Mouse (Mus musculus) embryonic fibroblast, embryonic 13.5 days (primary cell): ENCODE measurements around the gene Acap1.

Source experiments
- CTCF ChIP-seq: IDR thresholded peaks from 2 replicates; pipeline ENCODE4 v1.5.1; 2011; ENCODE audit warnings: mild to moderate bottlenecking, control low read depth, low read length, moderate library complexity, borderline replicate concordance; ENCODE audit not compliant: insufficient read depth
- POLR2A ChIP-seq: IDR thresholded peaks from 2 replicates; pipeline ENCODE4 v1.6.1; 2011; ENCODE audit warnings: low read depth, mild to moderate bottlenecking, control low read depth, low read length, moderate library complexity

DNA sequence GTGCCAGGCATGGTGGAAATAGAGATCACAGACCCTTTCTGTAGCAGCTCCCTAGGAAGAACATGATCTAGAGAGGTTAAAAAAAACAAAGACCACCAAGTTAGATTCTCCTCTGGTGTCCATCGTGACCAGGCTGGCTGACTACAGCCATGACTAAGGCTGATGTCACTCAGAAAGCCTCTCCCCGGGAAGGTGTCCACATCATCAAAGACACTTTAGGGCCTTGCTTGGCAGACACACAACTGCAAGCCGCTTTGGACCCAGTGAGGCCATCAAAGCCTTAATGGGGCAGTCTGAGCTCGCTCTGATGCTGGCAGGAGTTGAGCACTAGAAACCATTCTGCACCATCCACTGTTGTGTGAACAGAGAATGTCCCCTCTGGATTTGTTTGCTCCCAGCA, 22.9 kb downstream of the Acap1 start:
- TF ChIP-seq POLR2A, result no peak
- TF ChIP-seq CTCF, result no peak
